Mouse (Mus musculus) right cerebral cortex, adult 18-20 months (tissue): ENCODE data around the gene Tshz3.

Experiments used
- DNase-seq: peaks from one replicate; pipeline ENCODE4 v3.0.0; 2022; ENCODE audit warnings: mixed read lengths

The Tshz3 gene

DNA sequence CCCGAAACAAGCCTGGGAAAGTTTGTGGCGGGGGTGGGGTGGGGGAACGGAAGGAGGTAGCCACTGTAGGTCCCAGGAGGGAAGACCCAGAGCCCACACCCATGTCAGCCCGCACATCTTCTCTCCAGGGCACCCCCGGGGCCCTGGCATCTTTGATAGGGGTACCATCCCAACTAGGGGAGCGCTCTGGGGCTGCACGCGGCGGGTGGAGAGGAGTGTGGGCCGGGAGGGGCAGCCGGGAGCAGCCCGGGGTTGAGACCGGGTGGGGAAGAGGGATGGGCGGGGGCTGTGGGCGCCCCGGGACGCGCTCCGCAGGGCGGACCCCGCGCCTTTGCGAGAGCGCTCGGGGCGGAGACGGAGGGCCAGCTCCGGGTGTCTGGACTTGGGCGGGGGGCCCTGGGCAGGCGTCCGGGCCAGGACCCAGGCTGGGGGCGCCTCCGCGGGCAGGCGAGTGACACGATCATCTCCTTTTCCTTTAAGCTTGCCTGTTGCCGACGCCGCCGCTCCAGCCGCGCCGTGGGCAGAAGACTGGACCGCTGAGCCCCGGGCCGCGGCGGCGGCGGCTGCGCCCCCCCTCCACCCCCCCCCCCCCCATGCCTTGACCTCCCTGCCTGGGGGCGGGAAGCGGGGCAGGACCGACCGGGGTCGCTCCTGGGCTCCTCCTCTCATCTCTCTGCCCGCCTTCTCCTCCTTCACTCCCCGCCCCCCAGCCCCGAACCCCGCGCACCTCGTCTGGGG, 631 bp upstream of the Tshz3 start:
- DNase-seq = peak; percentile 49

- no peak for DNase-seq
These were observed 650 bp downstream of the Tshz3 start for GRCm38 (mm10) chr7:36698589-36698946.

DNA sequence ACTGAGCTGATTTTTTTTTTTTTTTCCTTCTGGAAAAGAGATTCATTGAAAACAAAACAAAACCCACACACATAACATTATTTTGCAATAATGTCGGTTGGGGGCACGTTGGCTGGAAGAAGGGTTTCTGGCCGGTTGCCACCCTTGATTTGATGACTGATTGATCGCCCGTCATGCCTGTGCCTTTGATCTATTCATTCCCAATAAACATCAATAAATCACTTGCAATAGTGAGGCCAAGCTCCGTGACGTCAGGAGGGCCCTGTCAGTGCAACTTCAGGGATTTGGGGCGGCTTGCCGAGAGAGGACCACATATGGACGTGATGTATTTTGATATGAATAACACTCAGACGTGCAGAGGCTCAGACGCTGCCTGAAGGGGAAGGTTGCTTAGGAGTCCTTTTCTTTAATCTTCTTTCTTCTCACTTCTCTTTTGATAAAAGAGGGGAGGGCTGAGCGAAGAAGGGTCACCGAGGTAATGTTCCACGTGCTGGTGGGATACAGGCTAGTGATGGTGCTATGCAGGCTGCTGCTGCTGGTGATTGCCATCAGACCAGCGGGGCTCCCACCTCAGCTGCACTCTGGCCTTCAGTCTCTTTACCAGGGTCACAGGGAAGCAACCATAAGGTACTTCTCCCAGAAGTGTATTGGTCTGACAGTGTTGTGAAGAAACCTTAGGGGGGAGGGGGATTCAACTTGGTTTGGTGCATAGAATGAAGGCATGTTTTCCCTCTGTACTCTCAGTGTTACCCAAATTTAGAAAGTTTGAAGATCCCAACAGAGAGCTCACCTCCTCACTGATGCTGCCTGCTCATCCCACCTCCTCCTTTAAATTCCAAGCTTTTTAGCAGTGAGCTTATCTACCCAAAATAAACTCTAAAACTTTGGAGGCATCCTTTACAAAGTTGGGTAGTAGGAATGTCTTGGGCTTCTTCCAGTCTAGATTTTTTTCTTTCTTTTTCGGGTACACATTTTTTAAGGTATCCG, 1.4 kb downstream of the Tshz3 start:
- no peak for DNase-seq

- no peak for DNase-seq
These were observed 8.7 kb downstream of the Tshz3 start for GRCm38 (mm10) chr7:36706636-36707035.

DNA sequence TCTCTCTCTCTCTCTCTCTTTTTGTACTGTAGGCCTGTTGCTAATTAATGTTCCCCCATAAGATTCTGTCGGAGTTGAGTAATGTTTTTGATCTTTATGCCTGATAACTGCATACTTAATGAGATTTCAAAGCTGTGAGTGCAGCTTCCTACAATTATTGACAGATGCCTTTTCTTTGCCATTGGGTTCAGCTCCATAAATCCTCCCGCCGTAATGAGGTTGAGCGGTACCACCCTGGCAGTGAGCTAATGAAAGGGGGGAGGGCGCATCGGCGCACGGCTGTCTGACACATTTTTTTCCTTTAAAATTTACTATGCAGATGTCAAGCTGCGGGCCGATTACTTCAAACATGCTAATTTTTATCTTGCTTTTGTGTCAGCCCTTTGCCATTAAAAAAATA, 9.3 kb downstream of the Tshz3 start:
- no peak for DNase-seq

DNA sequence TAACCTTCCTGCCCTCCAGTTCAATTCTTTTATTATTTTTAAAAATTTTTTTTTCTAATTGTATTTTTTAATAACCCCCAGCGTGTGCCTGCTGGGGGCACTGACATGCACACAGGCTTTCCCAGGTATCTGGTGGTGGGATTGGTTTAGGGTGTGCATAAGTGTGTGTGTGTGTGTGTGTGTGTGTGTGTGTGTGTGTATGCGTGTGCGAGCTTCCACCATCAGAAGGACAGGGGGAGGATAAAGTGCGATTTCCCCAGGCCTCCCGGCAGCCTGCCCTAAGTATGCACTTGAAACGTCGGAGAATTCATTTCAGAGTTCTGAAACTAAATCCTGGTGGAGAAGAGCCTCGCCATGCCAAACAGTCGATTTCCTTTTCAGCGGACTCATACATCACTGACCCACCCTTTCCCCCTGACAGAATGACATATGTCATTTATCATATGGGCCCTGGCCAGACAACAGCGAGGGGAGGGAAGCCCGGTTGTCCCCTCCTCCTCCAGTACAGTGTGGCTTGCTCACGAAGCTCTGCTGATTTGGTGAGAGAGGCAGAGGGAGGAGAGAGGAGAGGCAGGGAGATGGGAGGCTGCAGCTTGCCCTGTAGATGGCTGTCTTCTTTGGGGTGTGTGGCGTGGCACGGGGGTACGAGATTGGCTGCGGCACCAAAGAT, 9.9 kb downstream of the Tshz3 start:
- no peak for DNase-seq

DNA sequence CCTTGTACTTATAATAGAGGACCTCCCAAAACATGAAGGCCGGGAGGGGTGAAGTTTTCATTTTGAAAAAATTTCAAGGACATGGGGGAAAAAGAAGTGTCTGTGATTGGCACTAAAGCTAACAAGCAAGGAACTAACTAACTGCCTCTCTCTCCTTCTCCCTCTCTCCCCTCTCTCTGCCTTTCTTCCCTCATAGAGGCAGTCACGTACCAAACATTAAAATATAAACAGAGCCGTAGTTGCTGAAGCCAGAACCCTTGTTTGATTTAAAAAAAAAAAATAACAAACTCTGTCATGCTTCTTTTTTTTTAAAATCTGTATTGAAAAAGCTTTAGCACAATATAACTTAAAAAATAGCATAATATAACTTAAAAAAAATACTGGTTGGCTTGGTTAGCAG, 10.9 kb downstream of the Tshz3 start:
- no peak for DNase-seq

GRCm38 (mm10) chr7:36709239-36709638, 11.3 kb downstream of the Tshz3 start:
- no peak for DNase-seq

DNA sequence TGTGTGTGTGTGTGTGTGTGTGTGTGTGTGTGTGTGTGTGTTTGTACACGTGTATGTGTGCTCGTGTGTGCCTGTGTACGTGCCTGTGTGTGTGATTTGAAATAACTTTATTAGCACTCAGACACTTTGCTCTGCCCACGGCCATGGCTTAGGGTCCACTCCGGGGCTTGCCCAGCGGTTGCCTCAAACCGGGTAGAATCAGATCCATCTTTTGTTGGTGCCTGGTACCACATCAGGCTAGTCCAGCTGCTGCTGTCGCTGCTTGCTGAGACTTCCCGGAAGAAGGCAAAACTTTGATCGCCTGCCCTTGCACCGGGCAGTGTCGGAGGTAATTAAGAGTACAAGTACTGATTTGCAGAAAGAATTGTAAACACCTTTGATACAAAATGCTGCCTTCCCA, 12.1 kb downstream of the Tshz3 start:
- no peak for DNase-seq

DNA sequence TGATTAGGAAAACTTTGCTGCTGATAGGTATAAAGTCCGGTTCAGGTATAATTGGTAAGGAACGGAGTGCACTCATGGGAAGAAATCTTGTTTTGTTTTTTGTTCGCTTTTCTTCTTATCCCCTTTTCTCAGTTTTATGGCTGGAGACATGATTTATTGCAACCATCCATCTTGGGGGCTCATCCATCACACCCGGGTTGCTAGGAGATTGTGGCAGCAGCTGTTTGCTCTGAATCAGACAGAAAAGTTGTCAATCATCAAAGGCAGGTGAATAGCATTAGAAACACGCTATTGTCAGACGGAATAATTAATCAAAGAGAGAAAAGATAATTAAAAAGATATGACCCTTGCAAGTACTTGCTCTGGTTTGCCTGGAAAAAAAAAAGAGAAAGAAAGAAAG, 12.5 kb downstream of the Tshz3 start:
- DNase-seq = no peak

DNA sequence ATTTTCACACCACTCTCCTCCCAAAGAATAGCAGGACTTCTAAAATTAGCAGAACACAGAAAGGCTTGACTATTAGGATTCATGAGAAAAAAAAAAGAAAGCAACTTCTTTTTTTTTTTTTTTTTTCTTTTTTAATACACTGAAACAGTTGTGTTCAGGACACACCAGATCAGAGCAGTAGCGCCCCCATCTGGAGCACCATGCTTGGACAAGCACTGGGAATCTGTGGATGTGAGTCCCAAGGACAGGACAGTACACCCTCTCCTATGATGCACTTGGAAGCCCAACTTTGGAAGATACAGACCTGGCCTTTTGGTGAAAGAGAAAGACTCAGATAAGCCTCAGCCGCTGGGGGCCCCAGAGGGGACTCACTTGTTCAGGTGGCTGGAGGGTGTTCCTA, 13.8 kb downstream of the Tshz3 start:
- DNase-seq = no peak

DNA sequence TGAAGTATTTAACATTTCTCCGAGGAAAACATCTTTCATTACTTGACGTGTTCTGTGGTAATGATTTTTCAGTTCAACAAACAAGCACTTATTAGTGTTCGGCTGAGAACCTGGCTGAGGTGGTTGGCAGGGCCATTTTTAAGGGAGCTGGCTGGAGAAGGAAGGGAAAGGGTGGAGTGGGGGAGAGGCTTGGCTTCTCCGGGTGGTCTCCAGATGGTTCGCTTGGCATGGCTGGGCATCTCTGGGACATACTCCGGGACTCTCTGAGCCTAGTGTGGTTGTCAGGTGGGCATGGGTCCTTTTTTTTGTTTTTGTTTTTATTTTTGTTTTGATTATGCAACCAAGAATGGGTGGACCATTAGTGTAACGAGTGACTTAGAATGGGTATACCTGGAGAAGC, 16.4 kb downstream of the Tshz3 start:
- DNase-seq = no peak

DNA sequence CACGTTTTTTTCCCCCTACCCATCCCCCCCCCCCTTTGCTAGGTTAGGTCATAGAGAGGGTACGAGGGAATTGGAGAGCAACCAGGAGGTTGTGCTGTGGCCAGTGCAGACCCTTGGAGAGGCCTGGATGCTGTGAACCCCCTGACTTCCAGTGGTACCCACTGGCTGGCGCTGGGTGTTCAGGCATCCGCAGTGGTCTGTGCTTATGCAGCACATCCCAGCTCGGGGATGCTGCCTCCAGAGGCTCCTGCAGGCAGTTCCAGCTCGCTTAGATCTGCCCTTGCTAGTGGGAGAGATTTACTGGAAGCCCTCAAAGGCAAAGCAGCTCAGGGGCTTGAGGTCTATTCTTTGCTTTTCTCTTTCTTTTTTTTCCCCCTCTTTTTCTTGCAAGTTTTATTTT, 19.3 kb downstream of the Tshz3 start:
- no peak for DNase-seq

DNA sequence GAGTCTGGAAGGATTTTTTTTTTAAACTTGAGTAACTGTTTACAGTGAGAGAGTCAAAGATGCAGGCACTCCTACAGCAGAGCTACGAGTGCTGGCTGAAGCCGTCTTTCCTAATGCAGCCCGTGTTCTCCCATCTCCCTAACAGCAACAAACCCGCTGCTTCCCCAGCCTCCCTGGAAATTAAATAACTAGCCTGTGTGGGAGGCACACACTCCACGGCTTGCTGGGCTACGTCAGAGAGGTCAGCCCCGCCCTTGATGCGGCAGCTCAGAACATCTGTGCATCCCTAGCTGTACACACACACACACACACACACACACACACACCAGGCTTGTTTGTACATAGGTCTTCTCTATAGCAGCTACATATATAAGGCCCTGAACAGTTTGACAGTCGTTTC, 22.9 kb downstream of the Tshz3 start:
- DNase-seq = no peak

DNA sequence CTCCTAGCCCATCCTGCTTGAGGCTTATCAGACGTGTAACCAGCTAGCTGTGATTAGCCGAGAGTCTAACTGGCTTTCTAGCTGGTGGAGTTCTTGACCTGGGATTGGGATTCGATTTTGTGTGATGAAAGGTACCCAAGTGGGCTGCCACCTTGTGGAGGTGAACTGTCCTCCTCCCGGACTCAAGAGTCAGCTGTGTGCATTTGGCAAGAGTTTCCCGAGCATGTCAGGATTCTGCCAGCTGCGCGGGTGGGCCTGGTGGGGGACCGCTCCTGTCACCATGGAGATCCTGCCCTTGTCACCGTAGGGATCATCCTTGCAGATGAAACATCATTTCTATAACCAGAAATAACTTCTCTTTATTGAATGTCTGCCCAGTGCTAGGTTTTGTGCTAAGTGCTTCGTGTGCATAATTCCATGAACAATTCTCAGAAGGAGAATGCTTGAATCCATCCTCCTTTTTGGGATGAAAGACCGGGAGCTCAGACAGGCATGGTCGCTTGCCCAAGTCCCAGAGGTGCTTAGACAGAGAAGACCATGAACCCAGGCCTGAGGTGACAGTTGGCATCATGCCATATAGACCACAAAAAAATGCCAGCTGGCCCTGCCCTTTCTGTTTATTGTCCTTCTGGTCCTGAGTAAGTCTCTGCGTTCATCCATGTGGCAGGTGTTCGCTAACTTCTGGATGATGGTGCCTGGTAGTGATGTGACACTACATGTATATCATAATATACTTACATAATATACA, 38.6 kb downstream of the Tshz3 start:
- DNase-seq = no peak

DNA sequence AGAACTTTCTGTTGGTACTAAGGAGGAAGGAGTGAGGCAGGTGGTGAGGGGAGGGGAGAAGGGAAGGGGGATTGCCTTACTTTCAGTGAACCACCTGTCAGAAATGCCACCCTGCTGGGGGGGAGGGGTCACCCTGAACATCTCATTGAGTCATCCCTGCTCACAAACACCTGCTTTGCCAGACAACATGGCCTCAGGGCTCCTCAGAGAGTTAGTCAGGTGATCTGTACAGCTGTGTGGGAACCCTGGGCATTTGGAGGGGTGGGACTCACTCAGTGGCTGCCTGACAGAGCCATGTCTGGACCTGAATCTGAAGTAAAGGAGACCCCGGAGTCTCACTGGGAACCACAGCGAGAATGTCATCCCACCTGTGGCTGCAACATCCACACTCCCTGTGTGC, 53.6 kb downstream of the Tshz3 start:
- DNase-seq = no peak

- no peak for DNase-seq
These were observed 69.7 kb downstream of the Tshz3 start for GRCm38 (mm10) chr7:36767501-36768092.

DNA sequence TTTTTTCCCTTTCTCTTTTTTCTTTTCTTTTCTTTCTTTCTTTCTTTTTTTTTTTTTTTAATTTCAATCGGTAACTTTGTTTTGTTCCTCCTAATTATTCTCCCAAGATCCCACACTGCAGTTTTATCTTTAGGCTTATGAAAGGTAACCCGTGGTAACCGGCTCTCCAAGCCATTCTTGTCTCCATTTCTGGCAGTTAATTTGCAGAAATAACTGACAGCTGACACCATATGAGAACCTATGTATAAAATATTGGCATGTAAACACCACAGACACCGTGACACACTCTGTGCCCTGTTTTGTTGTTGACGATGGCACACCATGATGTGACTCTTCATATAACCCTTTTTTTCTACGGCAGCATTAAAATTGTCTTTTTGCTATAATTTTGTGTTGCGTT, 75.2 kb downstream of the Tshz3 start:
- DNase-seq = no peak

DNA sequence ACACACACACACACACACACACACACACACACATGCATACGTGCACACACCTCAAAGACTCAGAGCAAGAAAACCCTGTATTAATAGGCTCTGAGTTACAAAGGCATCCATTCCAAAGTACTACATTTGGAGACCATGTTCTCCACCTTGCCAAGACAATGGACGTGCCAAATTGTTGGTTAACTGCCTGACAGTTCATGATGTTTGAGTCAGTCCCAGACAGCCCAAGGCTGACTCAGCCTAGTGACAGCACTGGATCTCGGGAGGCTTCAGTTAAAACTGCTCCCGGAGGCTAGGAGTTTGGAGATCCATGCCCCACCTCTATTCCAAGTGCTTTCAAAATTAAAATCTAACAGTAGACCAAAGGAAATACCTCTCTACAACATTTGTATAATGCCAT, 79.0 kb downstream of the Tshz3 start:
- no peak for DNase-seq

DNA sequence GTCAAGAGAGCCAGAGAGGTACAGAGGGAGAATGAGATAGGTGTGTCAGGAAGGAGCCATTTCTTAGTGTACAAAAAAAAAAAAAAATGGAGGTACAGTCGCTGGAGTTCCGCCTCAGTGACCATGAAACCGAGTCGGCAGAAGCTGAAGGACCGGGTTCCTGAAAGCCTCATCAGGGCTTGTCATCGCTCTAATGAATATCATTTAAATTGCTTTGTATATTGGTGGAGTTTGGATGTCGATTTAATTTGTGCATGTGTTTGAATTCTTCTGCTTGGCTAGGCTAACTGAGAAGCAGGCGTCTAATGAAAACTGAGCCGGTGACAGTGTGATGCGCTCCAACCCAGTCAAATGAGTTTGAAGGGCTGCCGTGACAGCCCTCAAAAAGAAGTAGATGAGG, 80.5 kb downstream of the Tshz3 start:
- DNase-seq = no peak

DNA sequence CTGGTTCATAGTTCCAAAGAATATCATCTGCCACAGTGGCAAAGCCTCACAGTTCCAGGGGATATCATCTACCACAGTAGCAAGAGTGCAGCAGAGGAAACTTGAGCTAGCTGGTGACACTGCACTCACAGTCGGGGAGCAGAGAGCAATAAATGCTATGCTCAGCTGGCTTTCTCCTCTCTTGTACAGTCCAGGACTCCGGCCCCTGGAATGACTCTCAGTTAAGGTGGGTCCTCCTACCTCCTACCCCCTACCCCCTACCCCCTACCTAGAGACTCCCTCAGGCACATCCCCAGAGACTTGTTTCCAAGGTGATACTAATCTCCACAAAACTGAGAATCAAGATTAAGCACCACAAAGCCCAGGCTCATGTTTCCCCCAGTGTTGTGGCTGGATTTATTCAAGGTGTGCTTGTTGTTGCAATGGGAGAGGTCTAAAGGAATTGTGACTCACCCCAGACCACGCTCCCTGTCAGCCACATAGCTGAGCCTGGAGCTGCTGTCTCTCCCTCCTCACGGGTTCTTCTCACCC, 86.4 kb downstream of the Tshz3 start:
- DNase-seq = no peak

- DNase-seq = no peak
These were observed 88.9 kb downstream of the Tshz3 start for GRCm38 (mm10) chr7:36786713-36787421.
